Mouse (Mus musculus): ENCODE results near the gene Nvl. TPM values are rescaled to one million over a fixed set of nuclear protein-coding genes. Genes with fewer than 3 reads are reported as not detected.

The Nvl gene
- polyA plus RNA-seq, 1 experiment from 2014 or later, result 35.9 TPM

DNA sequence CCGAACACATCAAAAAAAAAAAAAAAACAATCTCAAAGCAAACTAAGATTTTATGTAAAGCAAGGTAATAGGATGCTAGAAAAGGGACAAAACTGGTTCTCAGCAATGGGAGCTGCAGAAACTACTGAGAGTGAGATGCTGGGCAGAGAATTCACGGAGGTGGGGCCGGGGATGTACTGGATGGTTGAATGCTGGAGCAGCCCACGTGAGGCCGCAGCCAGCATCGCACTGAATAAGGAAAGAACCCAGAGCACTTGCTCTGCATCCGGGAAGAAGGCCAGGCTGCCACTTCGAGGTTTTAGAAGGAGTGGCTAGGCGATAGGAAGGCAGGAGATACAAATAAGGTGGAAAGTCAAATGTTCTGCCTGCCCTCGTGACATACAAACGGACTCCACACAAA lies 74.3 kb downstream of the Nvl start:
- no peaks in the 10 kb centered on the region for H3K27me3 ChIP-seq
- H3K4me1 ChIP-seq, result no peaks in the 10 kb centered on the region
- no peak overlapping the region for H3K4me3 ChIP-seq (replicated peaks)
- WGBS, result 65% methylated on average over 11 of the region's 11 CpGs
- no peak for ATAC-seq (ENCODE audit: insufficient number of reproducible peaks, low FRiP score, low TSS enrichment, low read depth)
- H3K4me2 ChIP-seq (replicated peaks), result no peak overlapping the region
- no peaks in the 10 kb centered on the region for H3K36me3 ChIP-seq
- H3K9ac ChIP-seq, result no peak overlapping the region
- no peak overlapping the region for H3K27ac ChIP-seq (replicated peaks)
- H3K9me3 ChIP-seq (replicated peaks), result no peaks in the 10 kb centered on the region

DNA sequence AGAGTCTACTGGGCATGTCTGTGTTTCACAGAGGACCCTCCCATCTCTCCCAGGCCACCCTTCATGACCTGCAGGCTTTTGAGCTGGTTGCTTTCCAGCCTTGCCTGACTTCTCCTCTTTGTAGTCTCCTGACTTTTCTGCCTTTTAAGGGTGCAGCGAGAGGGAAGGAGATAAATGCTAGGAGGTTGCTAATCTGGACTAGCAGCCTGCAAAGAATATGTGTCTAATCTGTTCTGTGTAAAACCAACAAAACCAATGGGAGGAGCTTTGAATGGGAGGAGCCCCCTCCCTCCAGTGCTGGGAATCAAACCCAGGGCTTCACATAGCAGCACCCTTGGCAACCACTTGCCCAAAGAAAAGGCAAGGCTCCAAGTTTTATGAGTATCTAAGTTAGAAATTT lies 75.7 kb downstream of the Nvl start:
- Histone ChIP-seq H3K27ac (replicated peaks) (no peak overlapping the region), H3K36me3 (no peaks in the 10 kb centered on the region), H3K4me3 (replicated peaks) (no peak overlapping the region), H3K9me3 (replicated peaks) (no peaks in the 10 kb centered on the region), H3K4me2 (replicated peaks) (no peak overlapping the region), H3K27me3 (no peaks in the 10 kb centered on the region), H3K9ac (no peak overlapping the region), H3K4me1 (no peaks in the 10 kb centered on the region)
- ATAC-seq (ENCODE audit: insufficient number of reproducible peaks, low FRiP score, low TSS enrichment, low read depth), result no peak
- WGBS, result 75% methylated on average over 1 of the region's 1 CpGs

DNA sequence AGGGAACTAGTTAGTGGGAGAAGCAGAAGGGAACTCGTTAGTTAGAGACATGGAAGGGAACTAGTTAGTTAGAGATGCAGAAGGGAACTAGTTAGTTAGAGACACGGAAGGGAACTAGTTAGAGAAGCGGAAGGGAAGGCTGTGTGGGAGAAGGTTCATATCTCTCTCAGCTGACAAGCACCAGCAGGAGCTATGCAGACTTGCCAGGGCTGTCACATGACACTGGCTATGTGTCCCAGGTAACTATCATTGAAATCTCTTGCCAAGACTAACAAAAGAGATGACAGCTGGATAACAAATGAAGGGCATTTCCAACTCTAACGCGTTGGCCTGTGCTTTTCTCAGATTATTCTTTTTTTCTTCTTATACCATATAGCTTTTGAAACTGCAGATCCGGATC lies 79.4 kb downstream of the Nvl start:
- H3K9me3 ChIP-seq (replicated peaks), result no peaks in the 10 kb centered on the region
- H3K9ac ChIP-seq, result no peak overlapping the region
- no peak overlapping the region for H3K4me3 ChIP-seq (replicated peaks)
- no peak for ATAC-seq (ENCODE audit: insufficient number of reproducible peaks, low FRiP score, low TSS enrichment, low read depth)
- no peak overlapping the region for H3K27ac ChIP-seq (replicated peaks)
- H3K4me2 ChIP-seq (replicated peaks), result no peak overlapping the region
- 77% methylated on average over 6 of the region's 6 CpGs for WGBS
- no peaks in the 10 kb centered on the region for H3K36me3 ChIP-seq
- H3K4me1 ChIP-seq, result no peaks in the 10 kb centered on the region
- no peaks in the 10 kb centered on the region for H3K27me3 ChIP-seq

DNA sequence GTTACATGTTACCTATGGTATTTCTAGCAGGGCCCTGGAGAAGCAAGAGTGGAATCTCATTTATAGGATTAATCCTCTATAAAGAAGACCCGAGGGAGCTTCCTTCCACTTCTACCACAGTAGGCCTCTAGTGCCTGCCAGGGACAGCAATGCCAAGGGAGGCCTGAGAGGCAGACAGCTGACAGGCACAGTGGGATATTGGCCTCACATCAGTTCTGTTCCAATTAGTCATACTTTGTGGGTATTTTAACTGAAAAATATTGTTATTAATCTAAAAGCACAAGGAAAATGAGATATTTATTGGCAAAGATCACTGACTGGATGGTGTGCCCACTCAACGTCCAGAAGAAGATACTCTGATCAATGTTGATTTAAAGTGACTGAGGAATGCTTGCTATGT lies 80.0 kb downstream of the Nvl start:
- Histone ChIP-seq H3K27me3 (no peaks in the 10 kb centered on the region), H3K4me3 (replicated peaks) (no peak overlapping the region), H3K36me3 (no peaks in the 10 kb centered on the region), H3K4me2 (replicated peaks) (no peak overlapping the region), H3K9ac (no peak overlapping the region), H3K4me1 (no peaks in the 10 kb centered on the region), H3K9me3 (replicated peaks) (no peaks in the 10 kb centered on the region), H3K27ac (replicated peaks) (no peak overlapping the region)
- no peak for ATAC-seq (ENCODE audit: insufficient number of reproducible peaks, low FRiP score, low TSS enrichment, low read depth)
- WGBS, result 52% methylated on average over 2 of the region's 2 CpGs

DNA sequence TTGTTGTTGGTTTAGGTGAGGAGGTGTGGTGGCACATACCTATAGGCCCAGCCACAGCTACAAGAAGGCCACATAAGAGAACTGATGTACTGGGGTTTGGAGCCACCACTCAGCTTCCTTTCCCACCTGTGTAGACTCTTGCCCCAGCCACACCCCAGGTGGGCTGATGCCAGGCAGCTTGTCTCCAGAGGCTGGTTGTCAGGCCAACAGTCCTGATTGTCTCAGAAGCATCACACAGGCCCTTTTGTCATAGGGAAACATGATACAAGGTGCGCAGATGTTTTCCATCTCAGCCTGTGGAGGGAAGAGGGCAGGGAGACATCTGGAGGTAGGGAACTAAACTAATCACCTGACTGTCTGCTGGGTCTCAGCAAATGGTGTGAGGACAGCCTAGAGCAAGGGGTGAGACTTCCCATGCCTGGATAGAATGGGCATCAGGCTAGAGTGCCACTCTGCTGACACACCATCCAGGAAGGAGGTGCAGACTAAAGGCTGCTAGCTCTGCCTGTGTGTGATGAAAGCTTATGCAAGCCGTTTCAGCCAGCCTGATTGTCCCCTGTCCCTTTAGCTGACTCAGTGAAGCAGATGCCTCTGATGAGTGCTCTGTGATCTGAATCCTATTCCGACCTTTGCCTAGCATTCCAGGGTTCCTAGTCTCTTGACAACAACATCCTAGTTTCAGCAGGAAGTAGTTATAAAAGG lies 82.1 kb downstream of the Nvl start:
- H3K9me3 ChIP-seq (replicated peaks), result no peaks in the 10 kb centered on the region
- peak; percentile 69 for ATAC-seq (ENCODE audit: insufficient number of reproducible peaks, low FRiP score, low TSS enrichment, low read depth)
- no peaks in the 10 kb centered on the region for H3K27me3 ChIP-seq
- no peaks in the 10 kb centered on the region for H3K4me1 ChIP-seq
- H3K27ac ChIP-seq (replicated peaks), result no peak overlapping the region
- H3K4me2 ChIP-seq (replicated peaks), result no peak overlapping the region
- H3K4me3 ChIP-seq (replicated peaks), result no peak overlapping the region
- no peaks in the 10 kb centered on the region for H3K36me3 ChIP-seq
- 45% methylated on average over 3 of the region's 3 CpGs for WGBS
- no peak overlapping the region for H3K9ac ChIP-seq

DNA sequence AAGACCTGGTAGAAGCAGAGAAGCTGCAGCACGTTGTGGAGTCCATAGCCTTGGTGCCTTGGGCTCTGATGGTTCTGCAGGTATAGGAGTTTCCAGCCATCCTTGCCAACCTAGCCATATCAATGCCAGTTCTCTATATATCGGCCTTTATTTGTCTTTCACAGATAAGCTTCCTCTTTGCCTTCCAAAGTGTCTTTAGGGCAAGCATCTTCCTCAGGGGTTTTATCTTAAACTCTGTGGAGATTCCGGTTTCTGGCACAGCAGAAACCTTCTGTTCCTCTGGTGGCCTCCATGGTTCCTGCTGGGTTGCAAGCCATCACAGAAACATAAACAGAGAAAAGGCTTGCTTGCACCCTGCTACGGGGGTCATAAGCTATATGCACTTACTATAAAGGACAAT lies 91.1 kb downstream of the Nvl start:
- no peak for ATAC-seq (ENCODE audit: insufficient number of reproducible peaks, low FRiP score, low TSS enrichment, low read depth)
- Histone ChIP-seq H3K9ac (no peak overlapping the region), H3K4me2 (replicated peaks) (no peak overlapping the region), H3K27me3 (no peaks in the 10 kb centered on the region), H3K4me1 (no peaks in the 10 kb centered on the region), H3K9me3 (replicated peaks) (no peaks in the 10 kb centered on the region), H3K4me3 (replicated peaks) (no peak overlapping the region), H3K36me3 (no peaks in the 10 kb centered on the region), H3K27ac (replicated peaks) (no peak overlapping the region)
- WGBS, result 83% methylated on average over 4 of the region's 4 CpGs

DNA sequence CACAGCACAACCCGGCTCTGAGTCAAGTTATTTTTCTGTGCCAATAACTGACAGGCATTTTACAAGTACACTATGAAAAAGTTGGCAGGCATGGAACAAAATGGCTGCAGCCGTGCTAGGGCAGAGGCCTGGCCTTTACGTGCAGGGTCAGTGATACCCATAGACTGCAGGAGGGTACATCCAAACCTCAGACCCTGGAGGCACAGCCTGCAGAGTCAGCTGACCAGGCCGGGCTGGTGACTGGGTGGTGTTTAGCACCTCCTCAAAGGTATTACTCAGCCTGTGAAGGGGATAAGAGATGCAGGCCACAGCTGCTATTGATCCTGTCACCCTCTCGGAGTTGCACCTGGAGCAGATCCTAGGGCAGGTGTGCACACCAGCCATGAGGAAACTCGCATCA lies 93.1 kb downstream of the Nvl start, which contains the start of gene 9130409I23Rik:
Gene 9130409I23Rik (plus strand): TSS at position 301 of the 400 bp plus-strand sequence.
- Histone ChIP-seq H3K9ac (no peak within 1 kb of the TSS), H3K4me2 (replicated peaks) (no peak within 1 kb of the TSS), H3K27ac (replicated peaks) (no peak within 1 kb of the TSS), H3K36me3 (no peaks in the 10 kb centered on the region), H3K4me3 (replicated peaks) (no peak within 1 kb of the TSS), H3K9me3 (replicated peaks) (no peaks in the 10 kb centered on the region), H3K4me1 (no peaks in the 10 kb centered on the region), H3K27me3 (no peaks in the 10 kb centered on the region)
- WGBS, result 76% methylated on average over 6 of the region's 6 CpGs
- no peak for ATAC-seq (ENCODE audit: insufficient number of reproducible peaks, low FRiP score, low TSS enrichment, low read depth)

DNA sequence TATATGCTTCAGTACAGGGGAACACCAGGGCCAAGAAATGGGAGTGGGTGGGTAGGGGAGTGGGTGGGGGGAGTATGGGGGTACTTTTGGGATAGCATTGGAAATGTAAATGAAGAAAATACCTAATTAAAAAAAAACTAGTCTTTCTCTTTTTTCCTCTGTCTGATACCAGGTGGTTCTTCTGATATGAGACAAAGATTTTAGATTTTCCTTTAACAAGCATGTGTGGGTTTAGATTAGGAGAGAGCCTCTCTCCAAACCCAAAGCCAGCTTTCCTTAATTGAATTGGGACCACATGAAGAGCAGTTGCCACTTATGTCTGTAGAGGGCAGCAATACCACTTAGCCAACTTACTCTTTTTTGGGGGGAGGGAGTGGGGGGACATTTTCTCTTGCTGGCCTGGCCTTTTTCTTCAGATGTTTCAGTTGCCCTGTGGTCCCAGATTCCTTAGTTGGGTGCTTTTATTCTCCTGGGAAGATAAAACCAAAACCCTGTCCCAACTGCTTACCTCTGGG lies 94.6 kb downstream of the Nvl start:
- H3K4me1 ChIP-seq, result no peaks in the 10 kb centered on the region
- H3K4me2 ChIP-seq (replicated peaks), result no peak overlapping the region
- no peak overlapping the region for H3K9ac ChIP-seq
- no peak overlapping the region for H3K4me3 ChIP-seq (replicated peaks)
- no peak for ATAC-seq (ENCODE audit: insufficient number of reproducible peaks, low FRiP score, low TSS enrichment, low read depth)
- H3K27me3 ChIP-seq, result no peaks in the 10 kb centered on the region; the same call in 1 of the 2 replicates
- no peaks in the 10 kb centered on the region for H3K9me3 ChIP-seq (replicated peaks)
- H3K36me3 ChIP-seq, result no peaks in the 10 kb centered on the region
- H3K27ac ChIP-seq (replicated peaks), result no peak overlapping the region

DNA sequence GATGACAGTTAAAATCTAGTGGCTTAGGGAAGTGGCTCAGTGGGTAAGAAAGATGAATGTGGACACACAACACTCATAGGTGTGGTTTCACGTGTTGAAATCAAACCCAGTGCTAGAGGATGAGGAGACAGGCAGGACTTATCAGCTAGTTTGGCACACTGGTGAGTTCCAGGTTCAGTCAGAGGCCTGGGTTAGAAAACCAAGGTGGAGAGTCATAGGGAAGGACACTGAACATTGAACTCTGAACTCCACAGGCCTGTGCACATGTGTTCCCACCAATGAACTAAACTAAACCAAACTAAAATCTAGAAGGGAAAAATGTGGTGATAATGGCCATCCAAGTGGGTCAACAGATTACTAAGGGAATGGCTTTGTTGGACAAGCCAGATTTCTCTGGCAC lies 96.5 kb downstream of the Nvl start:
- ATAC-seq (ENCODE audit: insufficient number of reproducible peaks, low FRiP score, low TSS enrichment, low read depth), result no peak
- no peak overlapping the region for H3K4me3 ChIP-seq (replicated peaks)
- WGBS, result 76% methylated on average over 1 of the region's 1 CpGs
- H3K4me2 ChIP-seq (replicated peaks), result no peak overlapping the region
- H3K27ac ChIP-seq (replicated peaks), result no peak overlapping the region
- H3K9ac ChIP-seq, result no peak overlapping the region
- H3K4me1 ChIP-seq, result no peaks in the 10 kb centered on the region
- no peaks in the 10 kb centered on the region for H3K36me3 ChIP-seq
- no peaks in the 10 kb centered on the region; the same call in 1 of the 2 replicates for H3K27me3 ChIP-seq
- no peaks in the 10 kb centered on the region for H3K9me3 ChIP-seq (replicated peaks)

DNA sequence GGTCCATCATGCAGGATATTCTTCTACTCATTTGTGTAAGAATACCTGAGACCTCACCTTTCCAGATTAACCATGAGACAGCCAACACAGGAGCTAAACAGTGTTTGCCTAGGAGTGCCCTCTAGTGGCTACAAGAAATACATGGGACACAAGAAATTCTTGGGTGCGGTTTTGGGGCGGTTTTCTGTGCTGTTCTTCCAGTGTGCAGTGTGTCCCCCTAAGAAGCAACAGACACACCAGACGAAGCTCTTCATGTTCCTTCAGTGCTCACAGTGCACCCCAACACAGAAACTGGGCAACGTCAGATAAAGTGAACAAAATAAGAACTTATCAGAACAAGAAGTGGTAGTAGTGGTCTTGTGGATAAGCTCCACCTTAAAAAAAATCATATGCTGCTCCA lies 104.4 kb downstream of the Nvl start:
- H3K27ac ChIP-seq (replicated peaks), result no peak overlapping the region
- H3K4me1 ChIP-seq, result peaks cover 3% of the 10 kb centered on the region; the same call in 1 of the 2 replicates
- no peaks in the 10 kb centered on the region for H3K36me3 ChIP-seq
- WGBS, result 14% methylated on average over 4 of the region's 4 CpGs
- no peaks in the 10 kb centered on the region; the same call in 1 of the 2 replicates for H3K27me3 ChIP-seq
- no peak for ATAC-seq (ENCODE audit: insufficient number of reproducible peaks, low FRiP score, low TSS enrichment, low read depth)
- no peaks in the 10 kb centered on the region for H3K9me3 ChIP-seq (replicated peaks)
- H3K4me3 ChIP-seq (replicated peaks), result no peak overlapping the region
- no peak overlapping the region for H3K9ac ChIP-seq
- no peak overlapping the region; the same call in 1 of the 2 replicates for H3K4me2 ChIP-seq (replicated peaks)

DNA sequence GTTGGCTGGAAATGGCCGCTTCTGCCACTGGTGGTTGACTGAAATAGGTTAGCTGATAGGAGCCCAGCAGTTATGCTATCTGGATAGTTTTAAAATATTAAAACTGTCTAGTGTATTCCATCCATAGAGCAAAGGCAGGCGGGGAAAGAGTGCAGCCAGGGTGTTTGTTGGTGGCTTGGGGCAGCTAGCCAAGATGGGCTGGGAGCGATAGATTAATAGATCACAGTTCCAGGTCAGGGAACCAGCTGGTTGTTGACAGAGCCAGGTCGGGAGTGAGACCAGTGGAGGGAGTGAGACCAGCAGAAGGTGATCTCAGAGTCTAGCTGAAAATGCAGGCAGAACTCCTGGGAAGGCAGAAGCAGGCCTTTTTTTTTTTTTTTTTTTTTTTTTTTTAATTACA lies 106.4 kb downstream of the Nvl start:
- Histone ChIP-seq H3K36me3 (no peaks in the 10 kb centered on the region), H3K4me2 (replicated peaks) (no peak overlapping the region), H3K27ac (replicated peaks) (no peak overlapping the region), H3K9me3 (replicated peaks) (no peaks in the 10 kb centered on the region), H3K27me3 (no peaks in the 10 kb centered on the region), H3K9ac (no peak overlapping the region), H3K4me1 (peaks cover 3% of the 10 kb centered on the region; the same call in 1 of the 2 replicates), H3K4me3 (replicated peaks) (no peak overlapping the region)
- no peak for ATAC-seq (ENCODE audit: insufficient number of reproducible peaks, low FRiP score, low TSS enrichment, low read depth)
- 70% methylated on average over 4 of the region's 4 CpGs for WGBS

All from embryonic facial prominence, embryonic 15.5 days (tissue).